In the genomic region with DNA sequence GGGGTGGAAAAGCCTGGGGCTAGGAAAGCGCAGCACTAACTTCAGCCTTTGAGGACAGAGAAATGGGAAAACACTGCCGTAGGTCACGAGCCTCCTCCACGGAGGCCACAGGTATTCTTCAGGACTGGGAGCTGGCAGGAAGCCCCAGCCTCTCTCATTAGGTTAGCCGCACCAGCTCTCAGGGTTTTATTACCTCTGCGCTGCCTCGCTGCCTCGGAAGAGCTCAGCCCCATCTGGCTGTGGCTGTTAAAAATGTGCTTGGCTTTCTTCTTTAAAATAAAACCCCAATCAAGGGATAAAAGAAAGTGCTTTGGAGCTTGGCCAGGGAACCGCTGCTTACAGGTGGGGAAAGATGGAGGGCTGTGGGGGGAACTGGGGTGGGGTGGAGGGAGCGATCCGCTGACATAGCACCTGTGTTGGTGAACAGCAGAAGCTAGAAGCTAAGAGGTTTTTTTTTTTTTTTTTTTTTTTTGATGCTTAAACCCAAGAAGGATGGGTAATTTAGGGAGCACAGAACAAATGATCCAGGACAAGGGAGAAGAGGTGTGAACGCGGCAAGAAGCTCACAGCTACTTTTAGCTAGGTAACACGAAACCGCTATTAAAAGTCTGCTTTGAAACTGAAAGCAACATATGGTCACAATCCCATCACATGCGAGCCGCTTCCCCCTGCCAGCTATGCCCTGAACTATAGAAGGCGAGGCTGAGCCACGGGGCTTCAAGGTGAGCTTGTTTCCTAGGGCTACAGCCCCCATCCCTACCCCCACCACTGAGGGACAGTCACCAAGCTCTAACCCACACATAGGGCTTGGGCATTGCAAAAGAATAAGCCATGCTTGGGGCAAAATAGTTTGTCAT, we compare ENCODE assay signal across 10 mouse cellular contexts. TPM values are rescaled to one million over a fixed set of nuclear protein-coding genes. Genes with fewer than 3 reads are reported as not detected.
A peak's percentile ranks its signal among the peaks of the same experiment; 100 is the strongest.
DNase-seq lines count a peak whose midpoint lies in the region; ATAC-seq lines count a peak whose summit lies in the region.
"Had no signal": no experiment of that assay in that cellular context is flagged by ENCODE, and none has a peak within 500 bp of the region (broad histone marks: within the 10 kb centered on the region; RNA-seq: fewer than 3 reads in every experiment).

No protein-coding gene starts in this region.

- no peaks in the 10 kb centered on the region for H3K36me3 ChIP-seq in liver, embryonic 11.5 days (ENCODE audit: control insufficient read depth, insufficient read depth, low read length)
- no peaks in the 10 kb centered on the region for H3K36me3 ChIP-seq in neural tube, embryonic 12.5 days

- WGBS in liver, embryonic 11.5 days, result 37% methylated on average over 19 of the region's 19 CpGs
- 20% methylated on average over 19 of the region's 19 CpGs for WGBS in neural tube, embryonic 12.5 days

- no peak for DNase-seq in liver, embryonic 11.5 days (ENCODE audit: low spot score)
- no peak for DNase-seq in liver
- peak; percentile 31 for DNase-seq in embryo, embryonic 11 days
- DNase-seq in kidney, adult 8-10 months, result peak; percentile 16 to 25
- DNase-seq in adrenal gland, postnatal 14 days, result no peak
- DNase-seq in cerebellum, postnatal 4 days (ENCODE audit: low spot score in 2 of 2), result no peak
- DNase-seq: adrenal gland, postnatal 25 days had no signal

- H3K27ac ChIP-seq in liver, embryonic 11.5 days (ENCODE audit: low read depth, low read length), result no peak overlapping the region
- H3K27ac ChIP-seq in neural tube, embryonic 12.5 days, result no peak overlapping the region

- H3K4me2 ChIP-seq in liver, embryonic 11.5 days, result peak overlapping the region; percentile 18; the same call in 1 of the 2 replicates
- peak overlapping the region; percentile 34 for H3K4me2 ChIP-seq in neural tube, embryonic 12.5 days (replicated peaks)

- H3K9ac ChIP-seq in liver, embryonic 11.5 days (ENCODE audit: low read depth, low read length), result no peak overlapping the region
- no peak overlapping the region for H3K9ac ChIP-seq in neural tube, embryonic 12.5 days

- H3K27me3 ChIP-seq in liver, embryonic 11.5 days (replicated peaks; ENCODE audit: control insufficient read depth, insufficient read depth, low read length), result peaks cover 8% of the 10 kb centered on the region
- H3K27me3 ChIP-seq in neural tube, embryonic 12.5 days (replicated peaks), result no peaks in the 10 kb centered on the region; the same call in 1 of the 2 replicates

- ATAC-seq in liver, embryonic 11.5 days (replicated peaks; ENCODE audit: low FRiP score), result no peak
- ATAC-seq in neural tube, embryonic 12.5 days (ENCODE audit: low FRiP score, low read depth), result no peak
- ATAC-seq in cerebellum, adult (ENCODE audit: insufficient number of reproducible peaks, low FRiP score, low TSS enrichment), result no peak

- H3K4me1 ChIP-seq in liver, embryonic 11.5 days (replicated peaks; ENCODE audit: control insufficient read depth, insufficient read depth, low read length), result no peaks in the 10 kb centered on the region
- peaks cover 6% of the 10 kb centered on the region; the same call in 1 of the 2 replicates for H3K4me1 ChIP-seq in neural tube, embryonic 12.5 days

- H3K4me3 ChIP-seq in liver, embryonic 11.5 days (ENCODE audit: low read depth, low read length), result no peak overlapping the region
- H3K4me3 ChIP-seq in neural tube, embryonic 12.5 days, result no peak overlapping the region

- H3K9me3 ChIP-seq in liver, embryonic 11.5 days (ENCODE audit: control insufficient read depth, low read length), result no peaks in the 10 kb centered on the region
- H3K9me3 ChIP-seq in neural tube, embryonic 12.5 days, result no peaks in the 10 kb centered on the region

RNA-seq across cellular contexts. Expression of a gene that starts 34.9 kb away (rescaled TPM):
- polyA plus RNA-seq in liver, embryonic 11.5 days (2014; fragmentation: Nextera tagmentation; extraction: Ambion mirVana), result 0.06 and 0.11 TPM in 2 replicates
- 2.1 and 3.0 TPM in 2 replicates for polyA plus RNA-seq in neural tube, embryonic 12.5 days (2016; fragmentation: Nextera tagmentation; extraction: Ambion mirVana)
- total RNA-seq in adrenal gland, postnatal 14 days (2021), result 2.1 and 2.2 TPM in 2 replicates
- total RNA-seq: neutrophil, adult 5-6 weeks had no signal

RNA-seq across cellular contexts. Expression of a gene that starts 47.7 kb away (rescaled TPM):
- 92.1 and 96.8 TPM in 2 replicates for polyA plus RNA-seq in liver, embryonic 11.5 days (2014; fragmentation: Nextera tagmentation; extraction: Ambion mirVana)
- 94.1 and 95.6 TPM in 2 replicates for polyA plus RNA-seq in neural tube, embryonic 12.5 days (2016; fragmentation: Nextera tagmentation; extraction: Ambion mirVana)
- 58.1 and 60.8 TPM in 2 replicates for total RNA-seq in adrenal gland, postnatal 14 days (2021)

Comparison
In these comparisons a context has a peak if more than half of its experiments do, and no peak if none do; other contexts are left out.
1. DNase-seq: peak in embryo, embryonic 11 days (single experiment) and kidney, adult 8-10 months (2 of 2); none in liver, embryonic 11.5 days (single experiment), liver (single experiment), adrenal gland, postnatal 14 days (single experiment) and cerebellum, postnatal 4 days (0 of 2).